In the genomic region with DNA sequence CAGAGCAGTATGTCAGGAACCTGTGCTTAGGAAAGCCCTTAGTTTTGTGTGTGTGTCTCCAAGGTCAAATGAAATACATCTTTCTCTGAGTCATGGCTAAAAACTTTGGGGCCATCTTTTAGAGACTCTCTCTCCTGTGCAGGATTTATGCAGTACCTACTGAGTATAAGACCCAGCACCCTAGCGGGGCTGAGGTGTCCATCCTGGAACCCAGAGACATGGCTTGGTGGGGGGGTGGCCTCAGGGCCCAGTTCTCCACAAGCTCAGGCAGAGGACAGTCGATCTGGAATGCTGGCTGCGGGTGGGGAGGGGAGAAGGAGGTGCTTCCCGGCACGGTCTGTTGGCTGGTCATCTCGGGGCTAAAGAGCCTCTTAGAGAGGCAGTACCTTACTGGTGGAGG, we compare ENCODE assay signal across 25 mouse cellular contexts. TPM values are rescaled to one million over a fixed set of nuclear protein-coding genes. Genes with fewer than 3 reads are reported as not detected.
DNase-seq lines count a peak whose midpoint lies in the region; ATAC-seq and TF ChIP-seq lines count a peak whose summit lies in the region.
"Had no signal": no experiment of that assay in that cellular context is flagged by ENCODE, and none has a peak within 500 bp of the region (broad histone marks: within the 10 kb centered on the region; RNA-seq: fewer than 3 reads in every experiment).

No protein-coding gene starts in this region.

- TF ChIP-seq CTCF in kidney, adult 2 months (conservative IDR thresholded peaks at IDR 0.05; ENCODE audit: insufficient read depth, insufficient read length, low read depth, low read length), result no peak
- no peak for TF ChIP-seq CTCF in intestine, postnatal 0 days (IDR thresholded peaks at IDR 0.05; ENCODE audit: low read depth)

- H3K27ac ChIP-seq in heart, embryonic 12.5 days (ENCODE audit: poor library complexity, severe bottlenecking), result peak overlapping the region; percentile 76
- no peak overlapping the region for H3K27ac ChIP-seq in kidney, embryonic 15.5 days
- no peak overlapping the region for H3K27ac ChIP-seq in kidney, adult 2 months (ENCODE audit: insufficient read depth, low read depth, low read length)
- no peak overlapping the region for H3K27ac ChIP-seq in intestine, postnatal 0 days (ENCODE audit: low read depth, low read length)
- H3K27ac ChIP-seq: liver, embryonic 15.5 days; midbrain, embryonic 12.5 days; neural tube, embryonic 13.5 days had no signal

- peaks cover 5% of the 10 kb centered on the region; the same call in 1 of the 2 replicates for H3K9me3 ChIP-seq in heart, embryonic 12.5 days (replicated peaks)
- no peaks in the 10 kb centered on the region for H3K9me3 ChIP-seq in kidney, embryonic 15.5 days (replicated peaks)
- H3K9me3 ChIP-seq in intestine, postnatal 0 days (ENCODE audit: control insufficient read depth), result no peaks in the 10 kb centered on the region
- H3K9me3 ChIP-seq: liver, embryonic 15.5 days; midbrain, embryonic 12.5 days; neural tube, embryonic 13.5 days had no signal

- no peak overlapping the region for H3K4me3 ChIP-seq in heart, embryonic 12.5 days
- no peak overlapping the region for H3K4me3 ChIP-seq in kidney, embryonic 15.5 days (replicated peaks)
- H3K4me3 ChIP-seq in kidney, adult 2 months (ENCODE audit: insufficient read depth, low read depth, low read length), result no peak overlapping the region
- no peak overlapping the region for H3K4me3 ChIP-seq in intestine, postnatal 0 days (ENCODE audit: low read depth, low read length)
- H3K4me3 ChIP-seq: embryonic facial prominence, embryonic 10.5 days; liver, embryonic 15.5 days; midbrain, embryonic 12.5 days; neural tube, embryonic 13.5 days had no signal

- no peak for TF ChIP-seq POLR2A in kidney, adult 2 months (IDR thresholded peaks at IDR 0.05; ENCODE audit: low read depth, low read length)

- peaks cover 58% of the 10 kb centered on the region for H3K4me1 ChIP-seq in heart, embryonic 12.5 days (replicated peaks)
- H3K4me1 ChIP-seq in kidney, embryonic 15.5 days, result peaks cover 9% of the 10 kb centered on the region; the same call in 1 of the 2 replicates
- H3K4me1 ChIP-seq in kidney, adult 2 months (ENCODE audit: control insufficient read depth, insufficient read depth, low read length), result peaks cover 2% of the 10 kb centered on the region; the same call in 1 of the 2 replicates
- H3K4me1 ChIP-seq in intestine, postnatal 0 days (replicated peaks; ENCODE audit: control insufficient read depth, insufficient read depth, low read length), result peaks cover 9% of the 10 kb centered on the region; the same call in 1 of the 2 replicates
- H3K4me1 ChIP-seq: midbrain, embryonic 12.5 days; neural tube, embryonic 13.5 days had no signal

- WGBS in heart, embryonic 12.5 days, result 20% methylated on average over 6 of the region's 6 CpGs
- 15% methylated on average over 6 of the region's 6 CpGs for WGBS in kidney, embryonic 15.5 days
- 15% methylated on average over 6 of the region's 6 CpGs for WGBS in kidney, adult 2 months
- 34% methylated on average over 6 of the region's 6 CpGs for WGBS in intestine, postnatal 0 days

- ATAC-seq in heart, embryonic 12.5 days (ENCODE audit: insufficient number of reproducible peaks, low FRiP score), result no peak
- 0 out of 2 replicates have a peak, but pooled peaks have one; percentile 31 for ATAC-seq in kidney, embryonic 15.5 days (replicated peaks; ENCODE audit: low FRiP score)
- no peak for ATAC-seq in granulocyte monocyte progenitor cell, adult 5-6 weeks (replicated peaks; ENCODE audit: poor library complexity, severe bottlenecking)
- ATAC-seq in intestine, postnatal 0 days, result no peak

- H3K36me3 ChIP-seq in heart, embryonic 12.5 days, result peaks cover 10% of the 10 kb centered on the region
- peaks cover 7% of the 10 kb centered on the region; the same call in 1 of the 2 replicates for H3K36me3 ChIP-seq in kidney, embryonic 15.5 days
- H3K36me3 ChIP-seq in kidney, adult 2 months (ENCODE audit: control insufficient read depth, insufficient read depth, low read length), result no peaks in the 10 kb centered on the region
- H3K36me3 ChIP-seq in intestine, postnatal 0 days (ENCODE audit: control insufficient read depth, insufficient read depth), result 0 out of 2 replicates have a peak, but pooled peaks cover 4% of the 10 kb centered on the region
- H3K36me3 ChIP-seq: embryonic facial prominence, embryonic 10.5 days; midbrain, embryonic 12.5 days; neural tube, embryonic 13.5 days had no signal

- 0 out of 2 replicates have a peak overlapping the region, but pooled peaks have one; percentile 14 for H3K9ac ChIP-seq in heart, embryonic 12.5 days
- H3K9ac ChIP-seq in kidney, embryonic 15.5 days, result no peak overlapping the region
- no peak overlapping the region for H3K9ac ChIP-seq in intestine, postnatal 0 days (ENCODE audit: low read depth, low read length)
- H3K9ac ChIP-seq: liver, embryonic 15.5 days; midbrain, embryonic 12.5 days; neural tube, embryonic 13.5 days had no signal

- H3K27me3 ChIP-seq in heart, embryonic 12.5 days (replicated peaks), result no peaks in the 10 kb centered on the region
- H3K27me3 ChIP-seq in kidney, embryonic 15.5 days, result no peaks in the 10 kb centered on the region
- no peaks in the 10 kb centered on the region for H3K27me3 ChIP-seq in kidney, adult 2 months (replicated peaks; ENCODE audit: control insufficient read depth, insufficient read depth, low read length)
- no peaks in the 10 kb centered on the region for H3K27me3 ChIP-seq in intestine, postnatal 0 days (replicated peaks; ENCODE audit: control insufficient read depth, insufficient read depth, low read length)
- H3K27me3 ChIP-seq: liver, embryonic 15.5 days; neural tube, embryonic 13.5 days had no signal

- no peak overlapping the region for H3K4me2 ChIP-seq in heart, embryonic 12.5 days
- H3K4me2 ChIP-seq in kidney, embryonic 15.5 days, result no peak overlapping the region
- H3K4me2 ChIP-seq in intestine, postnatal 0 days (replicated peaks; ENCODE audit: low read depth), result no peak overlapping the region
- H3K4me2 ChIP-seq: liver, embryonic 15.5 days; midbrain, embryonic 12.5 days; neural tube, embryonic 13.5 days had no signal

- DNase-seq in heart, adult 18-20 months, result no peak
- no peak for DNase-seq in kidney, adult 2 months
- DNase-seq in 3T3-L1 (ENCODE audit: low read depth, low spot score), result peak; percentile 39
- peak; percentile 66 for DNase-seq in Muller cell, postnatal 12 days (ENCODE audit: inconsistent ontology term)
- DNase-seq: cerebellum, adult 8-10 months; gastrocnemius, postnatal 10 days; layer of hippocampus, postnatal 36 days; right cerebral cortex, adult 18-20 months; thymus, postnatal 14 days had no signal

RNA-seq across cellular contexts. Expression of gene Tfeb, which starts 19.5 kb away (rescaled TPM):
- 22.7 and 24.5 TPM in 2 replicates for polyA plus RNA-seq in heart, embryonic 12.5 days (2016; fragmentation: Nextera tagmentation; extraction: Ambion mirVana)
- 10 to 100 TPM; 35.0 to 40.0 TPM for total RNA-seq in heart, adult 18-20 months (2021)
- 13.4 and 15.2 TPM in 2 replicates for polyA plus RNA-seq in kidney, embryonic 15.5 days (2015; fragmentation: Nextera tagmentation; extraction: Ambion mirVana)
- polyA plus RNA-seq in kidney, adult 2 months (2012; rRNA removed), result 35.0 and 36.4 TPM in 2 replicates
- total RNA-seq in granulocyte monocyte progenitor cell, adult 5-6 weeks (2014; fragmentation: Nextera tagmentation), result 6.7 and 9.4 TPM in 2 replicates
- 6.9 and 7.8 TPM in 2 replicates for total RNA-seq in granulocyte monocyte progenitor cell, adult 5-6 weeks (2017)
- polyA plus RNA-seq in intestine, postnatal 0 days (2015; fragmentation: Nextera tagmentation; extraction: Ambion mirVana), result 30.0 and 34.5 TPM in 2 replicates

RNA-seq across cellular contexts. Expression of gene Pgc, which starts 29.7 kb away (rescaled TPM):
- not detected in 2 replicates for polyA plus RNA-seq in heart, embryonic 12.5 days (2016; fragmentation: Nextera tagmentation; extraction: Ambion mirVana)
- not detected for total RNA-seq in heart, adult 18-20 months (2021)
- 0.14 TPM in 1 of 2 replicates, not detected in the other for polyA plus RNA-seq in kidney, embryonic 15.5 days (2015; fragmentation: Nextera tagmentation; extraction: Ambion mirVana)
- 0.29 and 1.0 TPM in 2 replicates for polyA plus RNA-seq in kidney, adult 2 months (2012; rRNA removed)
- not detected in 2 replicates for total RNA-seq in granulocyte monocyte progenitor cell, adult 5-6 weeks (2014; fragmentation: Nextera tagmentation)
- total RNA-seq in granulocyte monocyte progenitor cell, adult 5-6 weeks (2017), result not detected in 2 replicates
- polyA plus RNA-seq in intestine, postnatal 0 days (2015; fragmentation: Nextera tagmentation; extraction: Ambion mirVana), result 7.4 and 24.6 TPM in 2 replicates
- total RNA-seq: adrenal gland, adult 18-20 months; adrenal gland, postnatal 4 days; common myeloid progenitor, adult 5-6 weeks; G1E; gastrocnemius, postnatal 10 days; layer of hippocampus, postnatal 36 days; left cerebral cortex, postnatal 25 days had no signal
- polyA plus RNA-seq: forebrain, embryonic 11.5 days; G1E; hindbrain, embryonic 11.5 days; kidney, embryonic 14.5 days; liver, embryonic 15.5 days; midbrain, embryonic 12.5 days; neural tube, embryonic 13.5 days had no signal

Comparison
In these comparisons a context has a peak if more than half of its experiments do, and no peak if none do; other contexts are left out.
1. DNase-seq: peak in 3T3-L1 (single experiment) and Muller cell, postnatal 12 days (single experiment); none in heart, adult 18-20 months (0 of 2) and kidney, adult 2 months (single experiment).